Mouse (Mus musculus) liver, embryonic 12.5 days (tissue): ENCODE measurements around the gene Cish. TPM values are rescaled to one million over a fixed set of nuclear protein-coding genes. Genes with fewer than 3 reads are reported as not detected.

Source experiments
- ATAC-seq: fragments of 200-750 bp; cut with Nextera tagmentation; 2 replicates; pipeline ENCODE4 v1.8.0; 2017; ENCODE audit warnings: moderate number of reproducible peaks, mild to moderate bottlenecking, moderate library complexity
- H3K27ac ChIP-seq: fragments of 300-500 bp; sonication (generic); 2 replicates; pipeline ENCODE4 v1.5.1; 2016; ENCODE audit warnings: mild to moderate bottlenecking
- H3K27me3 ChIP-seq: fragments of 300-500 bp; sonication (generic); replicated peaks from 2 replicates; pipeline ENCODE4 v1.6.1; 2016; ENCODE audit warnings: mild to moderate bottlenecking, moderate library complexity
- H3K36me3 ChIP-seq: fragments of 300-500 bp; sonication (generic); 2 replicates; pipeline ENCODE4 v1.6.1; 2016; ENCODE audit warnings: mild to moderate bottlenecking, moderate library complexity
- H3K4me1 ChIP-seq: fragments of 300-500 bp; sonication (generic); 2 replicates; pipeline ENCODE4 v1.6.1; 2016
- H3K4me2 ChIP-seq: fragments of 300-500 bp; sonication (generic); 2 replicates; pipeline ENCODE4 v1.6.1; 2016; ENCODE audit warnings: mild to moderate bottlenecking, moderate library complexity
- H3K4me3 ChIP-seq: fragments of 300-500 bp; sonication (generic); 2 replicates; pipeline ENCODE4 v1.5.1; 2016; ENCODE audit warnings: mild to moderate bottlenecking, moderate library complexity
- H3K9ac ChIP-seq: fragments of 300-500 bp; sonication (generic); 2 replicates; pipeline ENCODE4 v1.6.1; 2016; ENCODE audit warnings: mild to moderate bottlenecking, moderate library complexity
- H3K9me3 ChIP-seq: fragments of 300-500 bp; sonication (generic); replicated peaks from 2 replicates; pipeline ENCODE4 v1.6.1; 2016; ENCODE audit warnings: mild to moderate bottlenecking, moderate library complexity
- WGBS: fragments of 180-500 bp; shearing (Covaris S2); methylation state at CpG from one replicate; pipeline ENCODE4 v1.1.7; 2016; ENCODE audit not compliant: insufficient replicate concordance; 5-methylcytosine and 5-hydroxymethylcytosine counted together
- polyA plus RNA-seq: library from polyadenylated mRNA; unstranded; fragments of >200 nt; fragmentation: Nextera tagmentation; extraction: Ambion mirVana; gene quantifications from 2 replicates; pipeline ENCODE4 v1.2.1, GENCODE M21; 2016

The Cish gene
- polyA plus RNA-seq, 1 experiment from 2014 or later: 18.1 TPM

DNA sequence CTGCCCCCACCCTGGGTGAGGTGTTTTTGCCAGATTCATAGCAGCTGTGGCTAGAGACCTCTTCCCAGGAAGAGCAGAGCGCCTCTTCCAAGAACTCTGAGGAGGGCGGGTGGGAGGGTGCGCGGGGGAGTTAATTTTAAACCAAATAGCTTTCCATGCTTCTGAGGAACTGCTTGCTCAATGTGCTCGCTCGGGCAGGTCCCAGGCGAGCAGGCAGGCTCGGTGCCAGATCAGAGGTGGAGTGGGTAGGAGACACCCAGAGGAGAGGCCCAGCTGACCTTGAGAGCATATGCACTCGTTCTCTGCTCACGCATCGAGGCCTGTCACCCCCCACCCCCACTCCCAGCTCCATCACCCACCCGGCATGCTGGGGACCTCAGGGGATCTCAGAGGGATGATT lies 12.1 kb downstream of the Cish start:
- H3K9me3 ChIP-seq: no peaks in the 10 kb centered on the region
- 52% methylated on average over 12 of the region's 12 CpGs for whole genome bisulfite sequencing
- no peak for ATAC-seq
- H3K36me3 ChIP-seq: peaks cover 8% of the 10 kb centered on the region; the same call in 1 of the 2 replicates
- peak overlapping the region; percentile 58 for H3K4me2 ChIP-seq
- H3K9ac ChIP-seq: peak overlapping the region; percentile 55
- H3K4me3 ChIP-seq: 0 out of 2 replicates have a peak overlapping the region, but pooled peaks have one; percentile 6
- H3K4me1 ChIP-seq: peaks cover 78% of the 10 kb centered on the region
- H3K27me3 ChIP-seq: no peaks in the 10 kb centered on the region
- peak overlapping the region; percentile 79 for H3K27ac ChIP-seq

DNA sequence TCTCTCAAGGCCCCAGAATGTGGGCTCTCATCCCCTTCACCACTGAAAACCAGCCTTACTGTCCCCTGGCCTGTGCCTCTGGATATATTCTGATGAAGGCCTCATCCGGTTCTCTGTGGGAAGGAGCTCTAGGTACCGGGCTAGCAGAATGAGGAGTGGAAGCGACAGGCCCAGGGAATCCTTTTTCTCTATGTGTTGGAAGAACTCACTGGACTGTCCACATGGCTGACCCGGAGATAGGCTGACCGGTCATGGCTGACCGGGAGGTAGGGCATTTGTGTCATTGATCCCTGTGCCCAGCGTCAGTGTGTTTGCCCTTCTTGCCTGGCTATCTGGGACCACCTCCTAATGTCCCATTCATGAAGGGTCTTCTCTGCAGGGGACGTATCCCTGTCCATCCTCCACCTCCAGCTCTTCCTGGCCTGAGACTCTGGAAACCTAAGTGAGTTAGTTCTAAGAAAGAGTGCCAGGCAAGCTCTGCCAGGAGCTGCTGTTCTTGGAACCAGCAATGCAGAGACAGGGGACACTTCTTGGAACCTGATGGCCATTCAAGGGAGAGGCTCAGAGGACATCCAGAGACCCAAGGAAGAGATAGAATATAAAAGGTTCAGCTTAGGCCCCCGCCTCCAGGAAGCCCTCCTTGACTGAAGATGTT lies 12.6 kb downstream of the Cish start:
- Histone ChIP-seq H3K27ac (peak overlapping the region; percentile 79; the same call in 1 of the 2 replicates), H3K27me3 (no peaks in the 10 kb centered on the region), H3K4me1 (peaks cover 78% of the 10 kb centered on the region), H3K4me2 (peak overlapping the region; percentile 58; the same call in 1 of the 2 replicates), H3K36me3 (peaks cover 3% of the 10 kb centered on the region; the same call in 1 of the 2 replicates), H3K9ac (peak overlapping the region; percentile 55; the same call in 1 of the 2 replicates), H3K9me3 (no peaks in the 10 kb centered on the region), H3K4me3 (no peak overlapping the region)
- 83% methylated on average over 9 of the region's 9 CpGs for WGBS
- no peak for ATAC-seq

DNA sequence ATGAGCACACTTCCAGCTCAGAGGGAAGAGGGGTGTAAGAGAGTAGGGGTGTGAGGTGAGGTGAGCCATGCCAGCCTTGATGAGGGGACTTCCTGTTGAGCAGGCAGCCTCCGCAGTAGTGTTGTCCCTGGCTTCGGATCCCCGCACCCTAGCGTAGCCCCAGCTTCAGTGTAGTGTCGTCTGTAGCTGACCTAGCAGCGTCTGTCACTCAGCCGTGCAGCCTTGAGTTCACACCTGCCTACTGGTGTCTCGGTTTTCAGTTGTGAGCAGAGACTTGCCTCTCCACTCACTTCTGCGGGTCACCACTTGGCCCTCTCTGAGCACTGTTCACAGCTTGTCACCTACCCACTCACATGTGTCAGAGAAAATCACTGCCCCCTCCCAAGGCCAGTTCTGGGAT lies 13.3 kb downstream of the Cish start:
- Histone ChIP-seq H3K4me1 (peaks cover 78% of the 10 kb centered on the region), H3K27me3 (no peaks in the 10 kb centered on the region), H3K9me3 (no peaks in the 10 kb centered on the region), H3K27ac (no peak overlapping the region), H3K36me3 (no peaks in the 10 kb centered on the region), H3K4me3 (no peak overlapping the region), H3K4me2 (no peak overlapping the region), H3K9ac (no peak overlapping the region)
- ATAC-seq: no peak
- 82% methylated on average over 9 of the region's 9 CpGs for WGBS

GRCm38 (mm10) chr9:107309600-107309999 lies 13.8 kb downstream of the Cish start:
- no peaks in the 10 kb centered on the region for H3K9me3 ChIP-seq
- no peaks in the 10 kb centered on the region for H3K27me3 ChIP-seq
- no peak for ATAC-seq
- 74% methylated on average over 5 of the region's 5 CpGs for WGBS
- H3K27ac ChIP-seq: no peak overlapping the region
- H3K36me3 ChIP-seq: no peaks in the 10 kb centered on the region
- H3K9ac ChIP-seq: no peak overlapping the region
- no peak overlapping the region for H3K4me3 ChIP-seq
- H3K4me2 ChIP-seq: no peak overlapping the region
- H3K4me1 ChIP-seq: peaks cover 76% of the 10 kb centered on the region

GRCm38 (mm10) chr9:107312811-107313584 lies 17.2 kb downstream of the Cish start:
- Histone ChIP-seq H3K4me2 (peak overlapping the region; percentile 61), H3K9ac (0 out of 2 replicates have a peak overlapping the region, but pooled peaks have one; percentile 32), H3K4me1 (peaks cover 46% of the 10 kb centered on the region), H3K36me3 (no peaks in the 10 kb centered on the region), H3K27ac (peak overlapping the region; percentile 79), H3K4me3 (peak overlapping the region; percentile 16), H3K9me3 (no peaks in the 10 kb centered on the region), H3K27me3 (no peaks in the 10 kb centered on the region)
- WGBS: 22% methylated on average over 10 of the region's 10 CpGs
- ATAC-seq: peak; percentile 88

DNA sequence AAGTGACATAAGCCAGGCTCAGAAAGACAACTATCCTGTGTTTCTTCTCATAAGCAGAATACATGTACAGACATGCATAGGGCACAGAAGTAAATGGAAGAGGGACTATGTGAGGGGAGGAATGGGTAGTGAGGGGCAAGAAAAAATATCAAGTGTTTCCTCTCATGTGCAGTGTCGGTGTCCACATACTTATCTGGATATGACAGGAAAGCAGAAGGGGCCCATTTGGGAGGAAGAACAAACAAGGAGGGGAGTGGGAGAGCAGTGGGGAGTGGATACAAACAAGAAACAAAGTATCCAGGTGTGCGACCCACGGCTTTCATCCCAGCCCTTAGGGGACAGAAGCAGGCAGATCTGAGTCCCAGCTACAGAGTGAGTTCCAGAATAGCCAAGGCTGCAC lies 18.1 kb downstream of the Cish start:
- H3K27me3 ChIP-seq: no peaks in the 10 kb centered on the region
- no peak for ATAC-seq
- no peaks in the 10 kb centered on the region for H3K9me3 ChIP-seq
- H3K36me3 ChIP-seq: no peaks in the 10 kb centered on the region
- H3K4me1 ChIP-seq: peaks cover 38% of the 10 kb centered on the region
- no peak overlapping the region for H3K9ac ChIP-seq
- H3K4me2 ChIP-seq: 0 out of 2 replicates have a peak overlapping the region, but pooled peaks have one; percentile 2
- 47% methylated on average over 3 of the region's 3 CpGs for WGBS
- no peak overlapping the region for H3K4me3 ChIP-seq
- no peak overlapping the region for H3K27ac ChIP-seq

- Histone ChIP-seq H3K27me3 (no peaks in the 10 kb centered on the region), H3K9me3 (no peaks in the 10 kb centered on the region), H3K36me3 (no peaks in the 10 kb centered on the region), H3K4me1 (peaks cover 38% of the 10 kb centered on the region), H3K4me3 (no peak overlapping the region), H3K27ac (no peak overlapping the region), H3K9ac (no peak overlapping the region), H3K4me2 (no peak overlapping the region)
- WGBS: 50% methylated on average over 2 of the region's 2 CpGs
- ATAC-seq: no peak
These were observed 20.0 kb downstream of the Cish start for GRCm38 (mm10) chr9:107315791-107316190.

GRCm38 (mm10) chr9:107322461-107323050 lies 26.7 kb downstream of the Cish start:
- Histone ChIP-seq H3K4me1 (peaks cover 12% of the 10 kb centered on the region; the same call in 1 of the 2 replicates), H3K9ac (no peak overlapping the region), H3K27me3 (no peaks in the 10 kb centered on the region), H3K4me3 (no peak overlapping the region), H3K9me3 (no peaks in the 10 kb centered on the region), H3K4me2 (no peak overlapping the region), H3K36me3 (no peaks in the 10 kb centered on the region), H3K27ac (no peak overlapping the region)
- ATAC-seq: no peak
- 85% methylated on average over 8 of the region's 8 CpGs for WGBS

DNA sequence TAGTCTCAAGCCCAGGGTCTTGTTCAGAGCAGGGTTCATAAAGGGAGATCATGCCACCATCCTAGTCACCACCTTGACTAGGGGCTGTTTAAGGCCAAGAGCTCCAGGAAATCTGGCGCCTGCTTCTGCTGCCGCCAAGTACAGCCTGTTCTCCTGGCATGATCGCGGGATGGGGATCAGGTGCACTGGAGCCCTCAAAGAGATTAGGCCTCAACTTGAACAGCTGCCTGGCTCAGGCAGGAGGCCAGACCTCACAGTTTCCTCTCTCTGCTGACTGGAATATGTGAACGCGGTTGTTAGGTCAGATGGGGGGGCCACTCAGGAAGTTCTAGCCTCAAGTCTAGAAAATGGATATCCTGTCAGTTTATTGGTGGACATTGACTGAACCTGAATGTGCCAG lies 27.7 kb downstream of the Cish start:
- Histone ChIP-seq H3K36me3 (0 out of 2 replicates have a peak, but pooled peaks cover 3% of the 10 kb centered on the region), H3K4me1 (peaks cover 12% of the 10 kb centered on the region; the same call in 1 of the 2 replicates), H3K9me3 (no peaks in the 10 kb centered on the region), H3K4me3 (no peak overlapping the region), H3K27me3 (no peaks in the 10 kb centered on the region), H3K4me2 (no peak overlapping the region), H3K9ac (no peak overlapping the region), H3K27ac (no peak overlapping the region)
- ATAC-seq: 0 out of 2 replicates have a peak, but pooled peaks have one; percentile 22
- WGBS: 36% methylated on average over 6 of the region's 6 CpGs

DNA sequence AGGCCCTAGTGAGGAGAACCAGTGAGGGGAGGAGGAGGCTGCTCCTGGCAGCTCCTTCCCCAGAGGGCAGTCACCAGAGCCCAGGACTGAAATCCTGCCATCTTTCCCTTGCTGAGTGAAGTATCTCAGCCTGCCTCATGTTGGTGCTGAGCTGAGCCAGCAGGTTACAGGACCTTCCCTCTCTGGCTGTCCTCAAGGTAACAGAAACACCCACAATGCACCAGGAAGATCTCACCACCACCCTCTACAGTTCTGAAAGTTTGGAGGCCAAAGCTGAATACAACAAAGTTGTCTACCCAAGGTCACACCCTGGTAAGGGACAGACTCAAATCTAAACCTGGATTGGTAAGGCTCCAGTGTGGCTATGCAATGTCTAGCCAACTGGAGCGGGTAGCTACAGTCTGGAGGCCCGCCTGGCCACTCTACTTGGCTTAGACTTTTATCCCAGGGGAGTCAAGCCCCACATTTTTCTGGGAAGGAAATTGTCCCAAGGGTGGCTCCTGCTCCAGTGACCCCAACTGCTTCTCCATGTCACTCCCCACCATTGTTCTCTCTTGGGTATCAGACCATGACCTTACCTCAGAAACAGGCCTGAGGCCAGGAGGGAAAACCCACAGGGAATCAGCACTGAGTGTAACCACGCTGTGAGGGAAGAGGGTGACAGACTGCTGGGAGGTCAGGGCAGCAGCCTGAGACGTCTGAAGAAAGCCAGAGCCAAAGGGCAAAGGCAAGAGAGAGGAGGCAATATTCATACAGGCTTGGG lies 29.2 kb downstream of the Cish start:
- Histone ChIP-seq H3K27me3 (no peaks in the 10 kb centered on the region), H3K27ac (no peak overlapping the region), H3K4me3 (no peak overlapping the region), H3K9ac (no peak overlapping the region), H3K36me3 (0 out of 2 replicates have a peak, but pooled peaks cover 3% of the 10 kb centered on the region), H3K4me1 (peaks cover 12% of the 10 kb centered on the region; the same call in 1 of the 2 replicates), H3K9me3 (no peaks in the 10 kb centered on the region), H3K4me2 (no peak overlapping the region)
- ATAC-seq: no peak
- 58% methylated on average over 4 of the region's 4 CpGs for WGBS

DNA sequence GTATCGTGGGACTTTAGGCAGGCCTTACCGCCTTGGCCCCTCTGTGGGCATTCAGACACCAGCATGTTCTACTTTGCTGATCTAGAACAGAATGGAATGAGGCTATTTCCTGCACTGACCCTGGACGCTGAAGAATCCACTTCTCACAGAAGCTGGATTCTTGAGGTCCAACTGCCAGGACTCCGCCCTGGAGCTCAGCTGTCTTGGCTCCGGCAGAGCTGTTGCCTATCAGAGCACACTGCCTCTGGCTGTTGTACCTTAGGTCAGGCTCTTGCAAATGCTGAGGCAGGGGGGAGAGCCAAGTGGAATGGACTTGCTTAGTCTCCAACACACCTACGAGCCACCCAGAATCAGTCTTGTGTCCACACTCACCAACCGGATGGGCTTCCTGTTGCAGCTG lies 30.1 kb downstream of the Cish start:
- Histone ChIP-seq H3K9me3 (no peaks in the 10 kb centered on the region), H3K27me3 (no peaks in the 10 kb centered on the region), H3K4me1 (peaks cover 12% of the 10 kb centered on the region; the same call in 1 of the 2 replicates), H3K27ac (no peak overlapping the region), H3K4me3 (no peak overlapping the region), H3K36me3 (0 out of 2 replicates have a peak, but pooled peaks cover 3% of the 10 kb centered on the region), H3K4me2 (no peak overlapping the region), H3K9ac (no peak overlapping the region)
- ATAC-seq: no peak
- WGBS: 69% methylated on average over 7 of the region's 7 CpGs
